Mouse (Mus musculus): ENCODE data around the gene Fst. TPM values are rescaled to one million over a fixed set of nuclear protein-coding genes. Genes with fewer than 3 reads are reported as not detected.
A peak's percentile ranks its signal among the peaks of the same experiment; 100 is the strongest.

The Fst gene
- 4.3 and 7.3 TPM in 2 replicates for polyA plus RNA-seq (2015; fragmentation: Nextera tagmentation; extraction: Ambion mirVana)

GRCm38 (mm10) chr13:114458886-114459700 is at the start of gene Fst:
TSS of gene Fst (minus strand) at chr13:114458951.
- WGBS: under 1% methylated on average over 73 of the region's 77 CpGs
- Histone ChIP-seq H3K4me2 (peak within 1 kb of the TSS; percentile 99), H3K36me3 (no peaks in the 10 kb centered on the region), H3K27me3 (peaks cover 73% of the 10 kb centered on the region), H3K27ac (no peak within 1 kb of the TSS), H3K4me1 (peaks cover 46% of the 10 kb centered on the region), H3K9ac (peak within 1 kb of the TSS; percentile 47; the same call in 1 of the 2 replicates), H3K4me3 (replicated peaks) (peak within 1 kb of the TSS; percentile 59), H3K9me3 (replicated peaks) (no peaks in the 10 kb centered on the region)
- peak; percentile 55 for ATAC-seq (replicated peaks; ENCODE audit: low FRiP score)

- WGBS: 61% methylated on average over 3 of the region's 3 CpGs
- Histone ChIP-seq H3K9ac (no peak overlapping the region), H3K4me3 (replicated peaks) (no peak overlapping the region), H3K27ac (no peak overlapping the region), H3K9me3 (replicated peaks) (no peaks in the 10 kb centered on the region), H3K27me3 (no peaks in the 10 kb centered on the region), H3K36me3 (no peaks in the 10 kb centered on the region), H3K4me2 (no peak overlapping the region), H3K4me1 (no peaks in the 10 kb centered on the region)
- no peak for ATAC-seq (replicated peaks; ENCODE audit: low FRiP score)
Observed at GRCm38 (mm10) chr13:114493826-114494225, 35.1 kb upstream of the Fst start.

DNA sequence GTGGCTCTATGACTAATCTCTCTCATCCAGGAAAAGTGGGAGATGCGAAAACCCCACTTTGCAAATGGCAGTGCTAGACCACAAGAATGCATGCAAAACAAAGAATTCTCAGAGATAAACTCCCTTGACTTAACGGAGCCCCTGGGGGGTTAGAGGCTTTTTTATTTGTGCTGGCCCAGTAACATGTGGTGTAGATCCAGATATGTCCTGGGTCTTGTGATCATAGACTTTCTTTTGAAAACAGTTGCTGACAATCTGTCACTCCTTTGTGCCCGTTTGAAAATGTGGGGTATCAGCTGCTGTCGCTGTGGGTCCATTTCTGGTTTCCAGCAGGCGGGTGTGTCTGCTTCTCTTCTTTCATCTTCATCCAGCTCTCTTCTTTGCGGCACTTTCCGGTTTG is 29.4 kb upstream of the Fst start:
- no peaks in the 10 kb centered on the region for H3K27me3 ChIP-seq
- H3K9me3 ChIP-seq (replicated peaks): no peaks in the 10 kb centered on the region
- H3K4me3 ChIP-seq (replicated peaks): no peak overlapping the region
- no peak for ATAC-seq (replicated peaks; ENCODE audit: low FRiP score)
- H3K27ac ChIP-seq: no peak overlapping the region
- no peak overlapping the region for H3K9ac ChIP-seq
- H3K4me2 ChIP-seq: no peak overlapping the region
- 76% methylated on average over 7 of the region's 7 CpGs for WGBS
- no peaks in the 10 kb centered on the region for H3K4me1 ChIP-seq
- H3K36me3 ChIP-seq: no peaks in the 10 kb centered on the region

- H3K4me2 ChIP-seq: no peak overlapping the region
- no peak overlapping the region for H3K27ac ChIP-seq
- no peak for ATAC-seq (replicated peaks; ENCODE audit: low FRiP score)
- no peak overlapping the region for H3K9ac ChIP-seq
- H3K4me3 ChIP-seq (replicated peaks): no peak overlapping the region
- WGBS: 89% methylated on average over 4 of the region's 4 CpGs
- no peaks in the 10 kb centered on the region for H3K4me1 ChIP-seq
- no peaks in the 10 kb centered on the region for H3K27me3 ChIP-seq
- H3K9me3 ChIP-seq (replicated peaks): no peaks in the 10 kb centered on the region
- H3K36me3 ChIP-seq: no peaks in the 10 kb centered on the region
Observed at GRCm38 (mm10) chr13:114478329-114478728, 19.6 kb upstream of the Fst start.

DNA sequence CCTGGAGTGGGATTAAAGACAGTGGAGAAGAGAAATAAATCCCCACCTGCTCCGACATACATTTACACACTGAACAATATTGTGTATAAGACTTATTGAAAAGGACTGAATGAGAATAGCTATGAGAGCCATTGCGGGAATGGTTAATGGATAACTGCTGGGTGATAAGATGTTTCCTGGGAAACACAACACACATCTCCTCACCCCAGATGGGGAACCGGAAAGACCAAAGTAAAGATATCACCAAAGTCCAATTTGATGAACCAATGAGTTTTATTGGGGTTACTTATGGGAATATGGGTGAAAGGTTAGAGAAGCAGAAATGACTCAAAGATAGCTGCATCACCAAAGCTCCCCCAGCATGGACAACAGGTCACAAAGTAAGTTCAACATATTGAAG is 11.2 kb upstream of the Fst start:
- Histone ChIP-seq H3K9ac (no peak overlapping the region), H3K4me3 (replicated peaks) (no peak overlapping the region), H3K36me3 (no peaks in the 10 kb centered on the region), H3K9me3 (replicated peaks) (no peaks in the 10 kb centered on the region), H3K4me1 (no peaks in the 10 kb centered on the region), H3K4me2 (no peak overlapping the region), H3K27ac (no peak overlapping the region), H3K27me3 (no peaks in the 10 kb centered on the region)
- no peak for ATAC-seq (replicated peaks; ENCODE audit: low FRiP score)
- 81% methylated on average over 3 of the region's 3 CpGs for WGBS

DNA sequence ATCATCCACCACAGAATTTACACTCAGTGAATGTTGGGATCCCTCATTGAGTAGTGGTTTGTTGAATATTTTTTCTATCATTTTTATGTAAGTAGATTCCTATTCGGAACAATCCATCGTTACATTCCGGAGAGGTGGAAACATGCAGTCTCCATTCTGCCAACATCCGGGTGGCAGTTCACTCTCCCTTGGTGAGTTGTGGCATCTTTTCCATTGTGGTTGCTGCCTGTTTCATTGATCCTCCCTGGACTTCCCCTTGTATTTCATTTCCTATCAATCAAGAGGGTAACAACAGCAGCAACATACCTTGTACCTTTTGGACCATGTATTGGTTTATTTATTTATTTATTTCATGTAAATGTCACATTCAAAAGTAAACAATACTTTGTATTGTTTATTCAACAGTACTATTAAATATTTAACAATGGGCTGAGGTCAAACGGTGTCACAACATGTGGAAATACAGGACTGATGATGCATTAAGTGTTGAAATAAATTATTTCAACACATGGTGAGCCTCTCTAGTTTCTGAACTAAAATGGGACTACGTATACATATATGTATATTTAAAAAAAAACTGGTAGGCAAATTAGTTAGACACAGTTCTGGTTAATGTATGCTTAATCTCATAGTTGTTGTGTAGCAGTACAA is 7.6 kb upstream of the Fst start:
- Histone ChIP-seq H3K4me3 (replicated peaks) (no peak overlapping the region), H3K9ac (no peak overlapping the region), H3K4me2 (no peak overlapping the region), H3K36me3 (no peaks in the 10 kb centered on the region), H3K27ac (no peak overlapping the region), H3K9me3 (replicated peaks) (no peaks in the 10 kb centered on the region), H3K4me1 (no peaks in the 10 kb centered on the region), H3K27me3 (peaks cover 10% of the 10 kb centered on the region; the same call in 1 of the 2 replicates)
- ATAC-seq (replicated peaks; ENCODE audit: low FRiP score): no peak
- WGBS: 91% methylated on average over 6 of the region's 6 CpGs

DNA sequence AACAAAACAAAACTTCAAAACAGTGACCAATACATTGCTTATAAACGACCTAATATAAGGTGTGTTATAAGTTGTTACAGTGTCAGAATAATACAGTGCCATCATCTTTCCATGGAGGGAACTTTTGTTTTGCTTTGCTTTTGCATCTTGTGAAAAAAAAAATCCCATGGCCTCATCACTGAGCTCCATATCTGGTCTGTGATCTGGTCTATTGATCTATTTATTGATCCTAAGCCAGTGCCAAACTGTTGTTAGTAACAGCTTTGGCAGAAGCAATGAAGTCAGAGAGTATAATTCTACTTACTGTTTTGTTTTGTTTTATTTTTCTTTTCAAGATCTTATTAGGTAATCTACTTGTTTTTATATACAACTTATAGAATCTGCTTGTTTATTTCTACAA is 6.6 kb upstream of the Fst start:
- Histone ChIP-seq H3K9me3 (replicated peaks) (no peaks in the 10 kb centered on the region), H3K4me1 (peaks cover 1% of the 10 kb centered on the region), H3K27me3 (peaks cover 17% of the 10 kb centered on the region), H3K9ac (no peak overlapping the region), H3K36me3 (no peaks in the 10 kb centered on the region), H3K4me3 (replicated peaks) (no peak overlapping the region), H3K4me2 (no peak overlapping the region), H3K27ac (no peak overlapping the region)
- ATAC-seq (replicated peaks; ENCODE audit: low FRiP score): no peak
- 72% methylated on average over 1 of the region's 1 CpGs for WGBS

- Histone ChIP-seq H3K9me3 (replicated peaks) (no peaks in the 10 kb centered on the region), H3K36me3 (no peaks in the 10 kb centered on the region), H3K27ac (no peak overlapping the region), H3K4me1 (peaks cover 7% of the 10 kb centered on the region), H3K27me3 (peaks cover 23% of the 10 kb centered on the region), H3K4me3 (replicated peaks) (no peak overlapping the region), H3K9ac (no peak overlapping the region), H3K4me2 (no peak overlapping the region)
- no peak for ATAC-seq (replicated peaks; ENCODE audit: low FRiP score)
- 87% methylated on average over 3 of the region's 3 CpGs for WGBS
Observed at GRCm38 (mm10) chr13:114464824-114465223, 6.1 kb upstream of the Fst start.

GRCm38 (mm10) chr13:114462548-114463408 is 4.0 kb upstream of the Fst start:
- H3K27me3 ChIP-seq: peaks cover 40% of the 10 kb centered on the region
- H3K27ac ChIP-seq: no peak overlapping the region
- ATAC-seq (replicated peaks; ENCODE audit: low FRiP score): no peak
- peaks cover 25% of the 10 kb centered on the region for H3K4me1 ChIP-seq
- 78% methylated on average over 8 of the region's 8 CpGs for WGBS
- H3K36me3 ChIP-seq: no peaks in the 10 kb centered on the region
- H3K9me3 ChIP-seq (replicated peaks): no peaks in the 10 kb centered on the region
- no peak overlapping the region for H3K9ac ChIP-seq
- no peak overlapping the region for H3K4me2 ChIP-seq
- H3K4me3 ChIP-seq (replicated peaks): no peak overlapping the region

DNA sequence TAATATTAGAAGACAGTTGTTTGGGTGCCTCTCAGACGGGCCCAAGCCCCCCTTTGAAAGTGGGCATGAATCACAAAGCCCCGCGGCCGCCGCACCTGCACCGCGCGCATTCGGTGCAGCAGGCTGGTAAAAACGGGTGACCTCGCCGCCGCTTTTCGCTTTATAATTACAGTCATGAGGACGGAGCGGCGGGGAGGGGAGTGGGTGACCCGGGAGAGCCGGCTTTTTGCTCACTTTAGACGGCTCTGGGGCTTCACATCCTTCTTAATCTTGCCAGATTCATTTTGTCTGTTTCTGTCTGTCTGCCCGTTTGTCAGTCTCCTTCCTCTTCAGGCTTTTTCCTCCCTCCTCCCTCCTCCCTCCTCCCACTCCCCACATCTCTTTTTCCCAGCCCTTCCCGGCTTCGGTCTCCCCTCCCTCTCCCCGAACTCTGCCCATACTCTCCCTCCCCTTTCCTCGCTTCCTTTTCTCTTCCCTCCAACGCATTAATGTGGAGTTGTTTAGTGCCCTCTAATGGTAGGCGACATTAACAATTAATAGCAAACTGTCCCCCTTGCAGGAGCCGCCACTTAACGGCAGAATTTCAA is 1.6 kb upstream of the Fst start:
- ATAC-seq (replicated peaks; ENCODE audit: low FRiP score): peak; percentile 50
- H3K4me1 ChIP-seq: peaks cover 46% of the 10 kb centered on the region
- H3K36me3 ChIP-seq: no peaks in the 10 kb centered on the region
- peaks cover 64% of the 10 kb centered on the region for H3K27me3 ChIP-seq
- peak overlapping the region; percentile 59 for H3K4me3 ChIP-seq (replicated peaks)
- no peak overlapping the region for H3K9ac ChIP-seq
- no peaks in the 10 kb centered on the region for H3K9me3 ChIP-seq (replicated peaks)
- WGBS: under 1% methylated on average over 29 of the region's 29 CpGs
- no peak overlapping the region for H3K27ac ChIP-seq
- peak overlapping the region; percentile 99 for H3K4me2 ChIP-seq

- H3K9me3 ChIP-seq (replicated peaks): no peaks in the 10 kb centered on the region
- 1% methylated on average over 15 of the region's 16 CpGs for WGBS
- H3K27ac ChIP-seq: no peak overlapping the region
- ATAC-seq (replicated peaks; ENCODE audit: low FRiP score): no peak
- peaks cover 70% of the 10 kb centered on the region for H3K27me3 ChIP-seq
- H3K4me3 ChIP-seq (replicated peaks): peak overlapping the region; percentile 59
- peak overlapping the region; percentile 99 for H3K4me2 ChIP-seq
- peaks cover 46% of the 10 kb centered on the region for H3K4me1 ChIP-seq
- H3K36me3 ChIP-seq: no peaks in the 10 kb centered on the region
- H3K9ac ChIP-seq: 0 out of 2 replicates have a peak overlapping the region, but pooled peaks have one; percentile 47
Observed at GRCm38 (mm10) chr13:114459701-114460160, 980 bp upstream of the Fst start.
